Mouse (Mus musculus) liver, embryonic 11.5 days (tissue): ENCODE measurements around the gene Klf1. TPM values are rescaled to one million over a fixed set of nuclear protein-coding genes. Genes with fewer than 3 reads are reported as not detected.

Experiments used
- microRNA-seq: library from miRNA; unstranded; fragments of <30 nt; microRNA quantifications from one replicate; pipeline ENCODE4, GENCODE M21; 2017; ENCODE audit warnings: borderline number of aligned reads
- polyA plus RNA-seq: library from polyadenylated mRNA; unstranded; fragments of >200 nt; fragmentation: Nextera tagmentation; extraction: Ambion mirVana; gene quantifications from 2 replicates; pipeline ENCODE4 v1.2.1, GENCODE M21; 2014

Klf1 gene
- polyA plus RNA-seq, 1 experiment from 2014 or later = 458 TPM

Small RNA genes lying within 50 kb of the gene (microRNA-seq; reads per million reads assigned to microRNA genes)
- not detected for gene Gm24197
- 11.6 reads per million, percentile 24 among the genes with 10 or more reads in this experiment for gene Mir7069

Other genes starting within 250 kb of the Klf1 start
- gene Ier2, start 239.1 kb upstream of the Klf1 start, polyA plus RNA-seq = 46.5 and 50.1 TPM in 2 replicates
- gene Trmt1, start 215.6 kb upstream of the Klf1 start, polyA plus RNA-seq = 94.1 and 95.6 TPM in 2 replicates
- gene Nacc1, start 214.1 kb upstream of the Klf1 start, polyA plus RNA-seq = 23.0 and 25.2 TPM in 2 replicates
- 67.9 and 68.6 TPM in 2 replicates for gene Lyl1, start 200.5 kb upstream of the Klf1 start, polyA plus RNA-seq
- 11.8 and 12.3 TPM in 2 replicates for gene G430095P16Rik, start 178.9 kb upstream of the Klf1 start, polyA plus RNA-seq
- gene Nfix, start 101.6 kb upstream of the Klf1 start, polyA plus RNA-seq = 5.0 and 7.1 TPM in 2 replicates
- gene Dand5, start 79.1 kb upstream of the Klf1 start, polyA plus RNA-seq = 4.5 and 4.9 TPM in 2 replicates
- gene Gadd45gip1, start 70.4 kb upstream of the Klf1 start, polyA plus RNA-seq = 87.8 and 90.6 TPM in 2 replicates
- 188 and 191 TPM in 2 replicates for gene Rad23a, start 61.3 kb upstream of the Klf1 start, polyA plus RNA-seq
- 860 and 893 TPM in 2 replicates for gene Calr, start 55.0 kb upstream of the Klf1 start, polyA plus RNA-seq
- 130 TPM in 2 replicates for gene Farsa, start 44.9 kb upstream of the Klf1 start, polyA plus RNA-seq
- gene Syce2, start 29.8 kb upstream of the Klf1 start, polyA plus RNA-seq = 144 and 160 TPM in 2 replicates
- gene Gcdh, start 8.0 kb upstream of the Klf1 start, polyA plus RNA-seq = 53.5 and 56.7 TPM in 2 replicates
- gene Dnase2a, start 6.6 kb downstream of the Klf1 start, polyA plus RNA-seq = 11.5 and 12.7 TPM in 2 replicates
- gene Mast1, start 35.4 kb downstream of the Klf1 start, polyA plus RNA-seq = 0.14 and 0.29 TPM in 2 replicates
- gene Rtbdn, start 45.1 kb downstream of the Klf1 start, polyA plus RNA-seq = 0.22 and 0.49 TPM in 2 replicates
- not detected in 2 replicates for gene Gm49661, start 67.5 kb downstream of the Klf1 start, polyA plus RNA-seq
- 1,398 and 1,409 TPM in 2 replicates for gene Prdx2, start 67.7 kb downstream of the Klf1 start, polyA plus RNA-seq
- 195 and 197 TPM in 2 replicates for gene Rnaseh2a, start 67.8 kb downstream of the Klf1 start, polyA plus RNA-seq
- gene Junb, start 76.8 kb downstream of the Klf1 start, polyA plus RNA-seq = 21.1 and 23.2 TPM in 2 replicates
- gene Hook2, start 88.7 kb downstream of the Klf1 start, polyA plus RNA-seq = 15.5 and 16.7 TPM in 2 replicates
- gene Best2, start 112.6 kb downstream of the Klf1 start, polyA plus RNA-seq = 0.13 TPM in 1 of 2 replicates, not detected in the other
- gene Asna1, start 123.4 kb downstream of the Klf1 start, polyA plus RNA-seq = 100 and 103 TPM in 2 replicates
- 126 and 138 TPM in 2 replicates for gene Trir, start 124.9 kb downstream of the Klf1 start, polyA plus RNA-seq
- 17.7 and 19.3 TPM in 2 replicates for gene Tnpo2, start 135.0 kb downstream of the Klf1 start, polyA plus RNA-seq
- 15.5 and 17.4 TPM in 2 replicates for gene Fbxw9, start 158.1 kb downstream of the Klf1 start, polyA plus RNA-seq
- not detected in 2 replicates for gene Gm5741, start 166.1 kb downstream of the Klf1 start, polyA plus RNA-seq
- 72.5 and 73.8 TPM in 2 replicates for gene Dhps, start 169.8 kb downstream of the Klf1 start, polyA plus RNA-seq
- gene Wdr83os, start 178.8 kb downstream of the Klf1 start, polyA plus RNA-seq = 103 and 105 TPM in 2 replicates
- 46.4 and 50.4 TPM in 2 replicates for gene Wdr83, start 179.4 kb downstream of the Klf1 start, polyA plus RNA-seq
- gene Man2b1, start 181.3 kb downstream of the Klf1 start, polyA plus RNA-seq = 38.6 and 40.3 TPM in 2 replicates
- gene Zfp791, start 221.2 kb downstream of the Klf1 start, polyA plus RNA-seq = 0.71 and 1.1 TPM in 2 replicates
- not detected in 2 replicates for gene Cks1brt, start 250.0 kb downstream of the Klf1 start, polyA plus RNA-seq